Comparison of ENCODE assay signal across 29 mouse cellular contexts in genomic region chr9:87431523-87431922, GRCm38 (mm10).
DNase-seq lines count a peak whose midpoint lies in the region; ATAC-seq and TF ChIP-seq lines count a peak whose summit lies in the region.
"Had no signal": no experiment of that assay in that cellular context is flagged by ENCODE, and none has a peak within 500 bp of the region (broad histone marks: within the 10 kb centered on the region; RNA-seq: fewer than 3 reads in every experiment).

No protein-coding gene starts in this region.

- peaks cover 11% of the 10 kb centered on the region; the same call in 1 of the 2 replicates for H3K4me1 ChIP-seq in forebrain, embryonic 15.5 days
- H3K4me1 ChIP-seq in forebrain, embryonic 11.5 days (replicated peaks; ENCODE audit: control insufficient read depth, insufficient read depth, low read length), result no peaks in the 10 kb centered on the region
- H3K4me1 ChIP-seq in midbrain, embryonic 15.5 days, result peaks cover 8% of the 10 kb centered on the region
- H3K4me1 ChIP-seq in midbrain, embryonic 10.5 days, result no peaks in the 10 kb centered on the region
- no peaks in the 10 kb centered on the region for H3K4me1 ChIP-seq in forebrain, postnatal 0 days (ENCODE audit: insufficient read depth)
- H3K4me1 ChIP-seq in neural tube, embryonic 15.5 days, result no peaks in the 10 kb centered on the region
- H3K4me1 ChIP-seq: embryonic facial prominence, embryonic 15.5 days; heart, embryonic 12.5 days; megakaryocyte, embryonic 14.5 days; neural tube, embryonic 12.5 days had no signal

- H3K36me3 ChIP-seq in forebrain, embryonic 15.5 days, result no peaks in the 10 kb centered on the region
- no peaks in the 10 kb centered on the region for H3K36me3 ChIP-seq in forebrain, embryonic 11.5 days (ENCODE audit: control insufficient read depth, insufficient read depth, low read length)
- no peaks in the 10 kb centered on the region for H3K36me3 ChIP-seq in midbrain, embryonic 15.5 days (replicated peaks)
- no peaks in the 10 kb centered on the region for H3K36me3 ChIP-seq in midbrain, embryonic 10.5 days
- H3K36me3 ChIP-seq in forebrain, postnatal 0 days (ENCODE audit: insufficient read depth), result no peaks in the 10 kb centered on the region
- no peaks in the 10 kb centered on the region for H3K36me3 ChIP-seq in neural tube, embryonic 15.5 days
- H3K36me3 ChIP-seq: embryonic facial prominence, embryonic 15.5 days; G1E; heart, embryonic 12.5 days; neural tube, embryonic 12.5 days had no signal

- H3K4me3 ChIP-seq in forebrain, embryonic 15.5 days, result no peak overlapping the region
- no peak overlapping the region for H3K4me3 ChIP-seq in forebrain, embryonic 11.5 days (ENCODE audit: low read depth, low read length)
- no peak overlapping the region for H3K4me3 ChIP-seq in midbrain, embryonic 15.5 days
- no peak overlapping the region for H3K4me3 ChIP-seq in midbrain, embryonic 10.5 days
- H3K4me3 ChIP-seq in forebrain, postnatal 0 days (ENCODE audit: low read depth, low read length), result no peak overlapping the region
- no peak overlapping the region for H3K4me3 ChIP-seq in neural tube, embryonic 15.5 days (replicated peaks)
- H3K4me3 ChIP-seq: embryonic facial prominence, embryonic 15.5 days; heart, embryonic 12.5 days; megakaryocyte, embryonic 14.5 days; neural tube, embryonic 12.5 days had no signal

- H3K27ac ChIP-seq in forebrain, embryonic 15.5 days (replicated peaks), result peak overlapping the region; percentile 55; the same call in 1 of the 2 replicates
- H3K27ac ChIP-seq in forebrain, embryonic 11.5 days (ENCODE audit: low read depth, low read length), result no peak overlapping the region
- peak overlapping the region; percentile 50; the same call in 1 of the 2 replicates for H3K27ac ChIP-seq in midbrain, embryonic 15.5 days
- H3K27ac ChIP-seq in midbrain, embryonic 10.5 days (replicated peaks), result no peak overlapping the region
- no peak overlapping the region for H3K27ac ChIP-seq in forebrain, postnatal 0 days (ENCODE audit: low read depth, low read length)
- H3K27ac ChIP-seq in neural tube, embryonic 15.5 days (replicated peaks), result no peak overlapping the region
- H3K27ac ChIP-seq: embryonic facial prominence, embryonic 15.5 days; liver, embryonic 14.5 days; neural tube, embryonic 12.5 days had no signal

- H3K4me2 ChIP-seq in forebrain, embryonic 15.5 days (replicated peaks), result peak overlapping the region; percentile 33
- no peak overlapping the region for H3K4me2 ChIP-seq in forebrain, embryonic 11.5 days (ENCODE audit: low read depth, low read length, severe bottlenecking)
- peak overlapping the region; percentile 27 for H3K4me2 ChIP-seq in midbrain, embryonic 15.5 days
- peak overlapping the region; percentile 32 for H3K4me2 ChIP-seq in forebrain, postnatal 0 days (ENCODE audit: low read depth)
- H3K4me2 ChIP-seq in neural tube, embryonic 15.5 days, result peak overlapping the region; percentile 15; the same call in 1 of the 2 replicates
- H3K4me2 ChIP-seq: embryonic facial prominence, embryonic 15.5 days; heart, embryonic 12.5 days; lung, embryonic 14.5 days; neural tube, embryonic 12.5 days had no signal

- no peaks in the 10 kb centered on the region for H3K9me3 ChIP-seq in forebrain, embryonic 15.5 days
- no peaks in the 10 kb centered on the region for H3K9me3 ChIP-seq in forebrain, embryonic 11.5 days (ENCODE audit: control insufficient read depth, low read length)
- no peaks in the 10 kb centered on the region for H3K9me3 ChIP-seq in midbrain, embryonic 15.5 days
- H3K9me3 ChIP-seq in midbrain, embryonic 10.5 days (replicated peaks), result no peaks in the 10 kb centered on the region
- H3K9me3 ChIP-seq in forebrain, postnatal 0 days (ENCODE audit: low read length), result no peaks in the 10 kb centered on the region
- no peaks in the 10 kb centered on the region for H3K9me3 ChIP-seq in neural tube, embryonic 15.5 days (replicated peaks)
- H3K9me3 ChIP-seq: embryonic facial prominence, embryonic 15.5 days; G1E; neural tube, embryonic 12.5 days had no signal

- WGBS in forebrain, embryonic 15.5 days, result 31% methylated on average over 7 of the region's 7 CpGs
- WGBS in forebrain, embryonic 11.5 days, result 74% methylated on average over 7 of the region's 7 CpGs
- 50% methylated on average over 7 of the region's 7 CpGs for WGBS in midbrain, embryonic 15.5 days
- WGBS in midbrain, embryonic 10.5 days, result 77% methylated on average over 7 of the region's 7 CpGs
- WGBS in forebrain, postnatal 0 days, result 23% methylated on average over 7 of the region's 7 CpGs
- 52% methylated on average over 7 of the region's 7 CpGs for WGBS in neural tube, embryonic 15.5 days

- H3K9ac ChIP-seq in forebrain, embryonic 15.5 days (replicated peaks), result no peak overlapping the region
- no peak overlapping the region for H3K9ac ChIP-seq in forebrain, embryonic 11.5 days (ENCODE audit: low read length)
- H3K9ac ChIP-seq in midbrain, embryonic 15.5 days, result no peak overlapping the region
- H3K9ac ChIP-seq in forebrain, postnatal 0 days, result no peak overlapping the region
- H3K9ac ChIP-seq in neural tube, embryonic 15.5 days (replicated peaks), result no peak overlapping the region
- H3K9ac ChIP-seq: embryonic facial prominence, embryonic 15.5 days; heart, embryonic 12.5 days; liver, embryonic 14.5 days; lung, embryonic 14.5 days; neural tube, embryonic 12.5 days had no signal

- no peaks in the 10 kb centered on the region for H3K27me3 ChIP-seq in forebrain, embryonic 15.5 days
- no peaks in the 10 kb centered on the region for H3K27me3 ChIP-seq in forebrain, embryonic 11.5 days (ENCODE audit: control insufficient read depth, insufficient read depth, low read length)
- no peaks in the 10 kb centered on the region for H3K27me3 ChIP-seq in midbrain, embryonic 15.5 days (replicated peaks)
- no peaks in the 10 kb centered on the region for H3K27me3 ChIP-seq in midbrain, embryonic 10.5 days (ENCODE audit: low read depth, poor library complexity, severe bottlenecking)
- no peaks in the 10 kb centered on the region for H3K27me3 ChIP-seq in forebrain, postnatal 0 days (ENCODE audit: insufficient read depth, low read length)
- no peaks in the 10 kb centered on the region for H3K27me3 ChIP-seq in neural tube, embryonic 15.5 days (replicated peaks)
- H3K27me3 ChIP-seq: CH12.LX; embryonic facial prominence, embryonic 15.5 days; megakaryocyte, embryonic 14.5 days; neural tube, embryonic 12.5 days; Patski had no signal

- no peak for DNase-seq in forebrain, embryonic 11.5 days (ENCODE audit: low spot score)
- no peak for DNase-seq in midbrain, embryonic 10.5 days (ENCODE audit: low spot score)
- DNase-seq in forebrain, postnatal 0 days, result peak; percentile 37
- DNase-seq in spleen, postnatal 10 days (ENCODE audit: low spot score in 2 of 2), result no peak
- DNase-seq: adrenal gland, postnatal 36 days; B cell, adult 2 months; cerebellum, adult 18-20 months; cerebellum, postnatal 36 days; embryo, embryonic 11 days; gastrocnemius, postnatal 25 days; heart, adult 18-20 months; heart, postnatal 10 days; kidney, postnatal 4 days; lung, embryonic 14.5 days; right cerebral cortex, adult 18-20 months; thymus, adult 2 months; thymus, postnatal 4 days had no signal

- peak; percentile 29; the same call in 1 of the 2 replicates for ATAC-seq in forebrain, embryonic 15.5 days (replicated peaks)
- no peak for ATAC-seq in forebrain, embryonic 11.5 days (replicated peaks; ENCODE audit: low FRiP score)
- 0 out of 2 replicates have a peak, but pooled peaks have one; percentile 42 for ATAC-seq in midbrain, embryonic 15.5 days (replicated peaks)
- ATAC-seq in forebrain, postnatal 0 days, result peak; percentile 76
- ATAC-seq in neural tube, embryonic 15.5 days (ENCODE audit: low FRiP score), result no peak
- ATAC-seq: intestine, postnatal 0 days; Patski had no signal

- TF ChIP-seq CTCF in forebrain, postnatal 0 days (IDR thresholded peaks at IDR 0.05; ENCODE audit: low read depth), result no peak

Comparison
In these comparisons a context has a peak if more than half of its experiments do, and no peak if none do; other contexts are left out.
1. ATAC-seq: peak in forebrain, embryonic 15.5 days (single experiment), midbrain, embryonic 15.5 days (single experiment) and forebrain, postnatal 0 days (single experiment); none in forebrain, embryonic 11.5 days (single experiment) and neural tube, embryonic 15.5 days (single experiment).
2. H3K27ac ChIP-seq: peak in forebrain, embryonic 15.5 days (single experiment) and midbrain, embryonic 15.5 days (single experiment); none in forebrain, embryonic 11.5 days (single experiment), midbrain, embryonic 10.5 days (single experiment), forebrain, postnatal 0 days (single experiment) and neural tube, embryonic 15.5 days (single experiment).